Mouse (Mus musculus): ENCODE results near the gene Gipc2. TPM values are rescaled to one million over a fixed set of nuclear protein-coding genes. Genes with fewer than 3 reads are reported as not detected.

The Gipc2 gene
- total RNA-seq, 1 experiment from 2014 or later = not detected

GRCm38 (mm10) chr3:152106225-152107148 is 59.5 kb downstream of the Gipc2 start:
- no peak for ATAC-seq (replicated peaks; ENCODE audit: insufficient number of reproducible peaks, low FRiP score, low TSS enrichment, poor library complexity, severe bottlenecking)

GRCm38 (mm10) chr3:152105341-152105740 is 60.7 kb downstream of the Gipc2 start:
- peak; percentile 64 for ATAC-seq (replicated peaks; ENCODE audit: insufficient number of reproducible peaks, low FRiP score, low TSS enrichment, poor library complexity, severe bottlenecking)

- no peak for ATAC-seq (replicated peaks; ENCODE audit: insufficient number of reproducible peaks, low FRiP score, low TSS enrichment, poor library complexity, severe bottlenecking)
Measured at GRCm38 (mm10) chr3:152103381-152103780, 62.6 kb downstream of the Gipc2 start.

GRCm38 (mm10) chr3:152101459-152101858 is 64.6 kb downstream of the Gipc2 start:
- ATAC-seq (replicated peaks; ENCODE audit: insufficient number of reproducible peaks, low FRiP score, low TSS enrichment, poor library complexity, severe bottlenecking) = no peak

- ATAC-seq (replicated peaks; ENCODE audit: insufficient number of reproducible peaks, low FRiP score, low TSS enrichment, poor library complexity, severe bottlenecking) = no peak
Measured at GRCm38 (mm10) chr3:152100119-152100818, 65.8 kb downstream of the Gipc2 start.

- ATAC-seq (replicated peaks; ENCODE audit: insufficient number of reproducible peaks, low FRiP score, low TSS enrichment, poor library complexity, severe bottlenecking) = no peak
Measured at GRCm38 (mm10) chr3:152095030-152095429, 71.0 kb downstream of the Gipc2 start.

- no peak; the same call in 1 of the 2 replicates for ATAC-seq (replicated peaks; ENCODE audit: insufficient number of reproducible peaks, low FRiP score, low TSS enrichment, poor library complexity, severe bottlenecking)
Measured at GRCm38 (mm10) chr3:152092385-152093057, 73.5 kb downstream of the Gipc2 start.

- peak; percentile 34; the same call in 1 of the 2 replicates for ATAC-seq (replicated peaks; ENCODE audit: insufficient number of reproducible peaks, low FRiP score, low TSS enrichment, poor library complexity, severe bottlenecking)
Measured at GRCm38 (mm10) chr3:152089178-152089577, 76.9 kb downstream of the Gipc2 start.

- no peak for ATAC-seq (replicated peaks; ENCODE audit: insufficient number of reproducible peaks, low FRiP score, low TSS enrichment, poor library complexity, severe bottlenecking)
Measured at GRCm38 (mm10) chr3:152081381-152081780, 84.6 kb downstream of the Gipc2 start.

- ATAC-seq (replicated peaks; ENCODE audit: insufficient number of reproducible peaks, low FRiP score, low TSS enrichment, poor library complexity, severe bottlenecking) = no peak
Measured at GRCm38 (mm10) chr3:152076088-152076487, 89.9 kb downstream of the Gipc2 start.

GRCm38 (mm10) chr3:152069001-152069400 is 97.0 kb downstream of the Gipc2 start:
- no peak for ATAC-seq (replicated peaks; ENCODE audit: insufficient number of reproducible peaks, low FRiP score, low TSS enrichment, poor library complexity, severe bottlenecking)

GRCm38 (mm10) chr3:152068311-152068710 is 97.7 kb downstream of the Gipc2 start:
- ATAC-seq (replicated peaks; ENCODE audit: insufficient number of reproducible peaks, low FRiP score, low TSS enrichment, poor library complexity, severe bottlenecking) = no peak

- no peak for ATAC-seq (replicated peaks; ENCODE audit: insufficient number of reproducible peaks, low FRiP score, low TSS enrichment, poor library complexity, severe bottlenecking)
Measured at GRCm38 (mm10) chr3:152066696-152067095, 99.3 kb downstream of the Gipc2 start.

- no peak for ATAC-seq (replicated peaks; ENCODE audit: insufficient number of reproducible peaks, low FRiP score, low TSS enrichment, poor library complexity, severe bottlenecking)
Measured at GRCm38 (mm10) chr3:152065806-152066205, 100.2 kb downstream of the Gipc2 start.

- no peak for ATAC-seq (replicated peaks; ENCODE audit: insufficient number of reproducible peaks, low FRiP score, low TSS enrichment, poor library complexity, severe bottlenecking)
Measured at GRCm38 (mm10) chr3:152064166-152064565, 101.9 kb downstream of the Gipc2 start.

GRCm38 (mm10) chr3:152062806-152063205 is 103.2 kb downstream of the Gipc2 start:
- no peak for ATAC-seq (replicated peaks; ENCODE audit: insufficient number of reproducible peaks, low FRiP score, low TSS enrichment, poor library complexity, severe bottlenecking)

- no peak for ATAC-seq (replicated peaks; ENCODE audit: insufficient number of reproducible peaks, low FRiP score, low TSS enrichment, poor library complexity, severe bottlenecking)
Measured at GRCm38 (mm10) chr3:152061145-152061544, 104.9 kb downstream of the Gipc2 start.

- ATAC-seq (replicated peaks; ENCODE audit: insufficient number of reproducible peaks, low FRiP score, low TSS enrichment, poor library complexity, severe bottlenecking) = no peak
Measured at GRCm38 (mm10) chr3:152058235-152058634, 107.8 kb downstream of the Gipc2 start.

- ATAC-seq (replicated peaks; ENCODE audit: insufficient number of reproducible peaks, low FRiP score, low TSS enrichment, poor library complexity, severe bottlenecking) = no peak
Measured at GRCm38 (mm10) chr3:152054260-152054659, 111.8 kb downstream of the Gipc2 start.
